In genomic region chr16:35982902-35983516, GRCm38 (mm10) we compare ENCODE assay signal across 7 mouse cellular contexts. TPM values are rescaled to one million over a fixed set of nuclear protein-coding genes. Genes with fewer than 3 reads are reported as not detected.
DNase-seq lines count a peak whose midpoint lies in the region; ATAC-seq and TF ChIP-seq lines count a peak whose summit lies in the region.

No protein-coding gene starts in this region.

- TF ChIP-seq POLR2A in small intestine, adult 2 months (IDR thresholded peaks at IDR 0.05; ENCODE audit: low read depth, low read length) = peak; percentile 94

- H3K4me3 ChIP-seq in intestine, postnatal 0 days (ENCODE audit: low read depth, low read length) = peak overlapping the region; percentile 69
- H3K4me3 ChIP-seq in midbrain, embryonic 12.5 days = peak overlapping the region; percentile 89
- H3K4me3 ChIP-seq in small intestine, adult 2 months (ENCODE audit: low read depth, low read length) = peak overlapping the region; percentile 97

- H3K27ac ChIP-seq in intestine, postnatal 0 days (ENCODE audit: low read depth, low read length) = peak overlapping the region; percentile 98
- peak overlapping the region; percentile 99 for H3K27ac ChIP-seq in midbrain, embryonic 12.5 days (replicated peaks)
- H3K27ac ChIP-seq in small intestine, adult 2 months (ENCODE audit: insufficient read depth, low read depth, low read length) = peak overlapping the region; percentile 92

- H3K27me3 ChIP-seq in intestine, postnatal 0 days (replicated peaks; ENCODE audit: control insufficient read depth, insufficient read depth, low read length) = no peaks in the 10 kb centered on the region
- H3K27me3 ChIP-seq in midbrain, embryonic 12.5 days = peaks cover 7% of the 10 kb centered on the region
- H3K27me3 ChIP-seq in small intestine, adult 2 months (ENCODE audit: control insufficient read depth, insufficient read depth, low read length) = no peaks in the 10 kb centered on the region

- H3K4me1 ChIP-seq in intestine, postnatal 0 days (replicated peaks; ENCODE audit: control insufficient read depth, insufficient read depth, low read length) = no peaks in the 10 kb centered on the region
- H3K4me1 ChIP-seq in midbrain, embryonic 12.5 days = peaks cover 11% of the 10 kb centered on the region
- peaks cover 2% of the 10 kb centered on the region; the same call in 1 of the 2 replicates for H3K4me1 ChIP-seq in small intestine, adult 2 months (ENCODE audit: control insufficient read depth, insufficient read depth, insufficient read length, low read length)

- ATAC-seq in intestine, postnatal 0 days = peak; percentile 86
- ATAC-seq in midbrain, embryonic 12.5 days (ENCODE audit: low FRiP score, low read depth) = peak; percentile 93

- intact Hi-C loops in left cerebral cortex, postnatal 4 days (cut with DNase I) = no loop called here

- peak overlapping the region; percentile 76 for H3K4me2 ChIP-seq in intestine, postnatal 0 days (replicated peaks; ENCODE audit: low read depth)
- peak overlapping the region; percentile 69 for H3K4me2 ChIP-seq in midbrain, embryonic 12.5 days (replicated peaks)

- no peaks in the 10 kb centered on the region for H3K9me3 ChIP-seq in intestine, postnatal 0 days (ENCODE audit: control insufficient read depth)
- H3K9me3 ChIP-seq in midbrain, embryonic 12.5 days = 0 out of 2 replicates have a peak, but pooled peaks cover 3% of the 10 kb centered on the region

- under 1% methylated on average over 54 of the region's 54 CpGs for WGBS in intestine, postnatal 0 days
- 0% methylated on average over 54 of the region's 54 CpGs for WGBS in midbrain, embryonic 12.5 days
- 1% methylated on average over 54 of the region's 54 CpGs for WGBS in small intestine, adult 2 months

- peak overlapping the region; percentile 77 for H3K9ac ChIP-seq in intestine, postnatal 0 days (ENCODE audit: low read depth, low read length)
- peak overlapping the region; percentile 90 for H3K9ac ChIP-seq in midbrain, embryonic 12.5 days (replicated peaks)

- peak; percentile 86 for DNase-seq in adrenal gland, adult 8-10 months
- peak; percentile 92 for DNase-seq in embryo, embryonic 9.5 days (ENCODE audit: extremely low spot score)
- peak; percentile 46 for DNase-seq in gonadal fat pad, adult 2 months (ENCODE audit: low read depth)
- DNase-seq in left cerebral cortex, postnatal 4 days = peak; percentile 91

- TF ChIP-seq CTCF in intestine, postnatal 0 days (IDR thresholded peaks at IDR 0.05; ENCODE audit: low read depth) = no peak; the same call in 1 of the 2 replicates
- no peak for TF ChIP-seq CTCF in small intestine, adult 2 months (IDR thresholded peaks at IDR 0.05; ENCODE audit: extremely low read depth, insufficient read length, insufficient replicate concordance, low read depth, low read length)

- no peaks in the 10 kb centered on the region for H3K36me3 ChIP-seq in intestine, postnatal 0 days (ENCODE audit: control insufficient read depth, insufficient read depth)
- no peaks in the 10 kb centered on the region for H3K36me3 ChIP-seq in midbrain, embryonic 12.5 days
- H3K36me3 ChIP-seq in small intestine, adult 2 months (ENCODE audit: control insufficient read depth, insufficient read depth, low read length) = no peaks in the 10 kb centered on the region

RNA-seq across cellular contexts. Expression of gene Kpna1, which starts 4.5 kb away (rescaled TPM):
- total RNA-seq in adrenal gland, adult 8-10 months (2022) = 10 to 100 TPM; 63.4 to 91.0 (median 68.9) TPM
- 8.9 and 9.4 TPM in 2 replicates for polyA plus RNA-seq in gonadal fat pad, adult 2 months (2012; rRNA removed)
- polyA plus RNA-seq in intestine, postnatal 0 days (2015; fragmentation: Nextera tagmentation; extraction: Ambion mirVana) = 17.6 and 22.2 TPM in 2 replicates
- total RNA-seq in left cerebral cortex, postnatal 4 days (2021) = 10 to 100 TPM; 92.1 to 96.8 TPM
- polyA plus RNA-seq in midbrain, embryonic 12.5 days (2016; fragmentation: Nextera tagmentation; extraction: Ambion mirVana) = 82.8 and 91.4 TPM in 2 replicates
- polyA plus RNA-seq in small intestine, adult 2 months (2012; rRNA removed) = 1.2 and 2.5 TPM in 2 replicates

RNA-seq across cellular contexts. Expression of gene Dtx3l, which starts 44.1 kb away (rescaled TPM):
- 10 to 100 TPM in 2 of 4 experiments, 1 to 10 TPM in 2; 8.2 to 14.3 (median 11.2) TPM for total RNA-seq in adrenal gland, adult 8-10 months (2022)
- 6.3 and 7.1 TPM in 2 replicates for polyA plus RNA-seq in gonadal fat pad, adult 2 months (2012; rRNA removed)
- polyA plus RNA-seq in intestine, postnatal 0 days (2015; fragmentation: Nextera tagmentation; extraction: Ambion mirVana) = 10.6 and 11.8 TPM in 2 replicates
- total RNA-seq in left cerebral cortex, postnatal 4 days (2021) = 1 to 10 TPM; 2.2 TPM
- polyA plus RNA-seq in midbrain, embryonic 12.5 days (2016; fragmentation: Nextera tagmentation; extraction: Ambion mirVana) = 2.3 and 3.0 TPM in 2 replicates
- 5.5 and 16.7 TPM in 2 replicates for polyA plus RNA-seq in small intestine, adult 2 months (2012; rRNA removed)

RNA-seq across cellular contexts. Expression of gene Parp9, which starts 44.7 kb away (rescaled TPM):
- 10 to 100 TPM; 13.3 to 19.8 (median 15.6) TPM for total RNA-seq in adrenal gland, adult 8-10 months (2022)
- polyA plus RNA-seq in gonadal fat pad, adult 2 months (2012; rRNA removed) = 7.3 and 10.4 TPM in 2 replicates
- polyA plus RNA-seq in intestine, postnatal 0 days (2015; fragmentation: Nextera tagmentation; extraction: Ambion mirVana) = 29.2 and 29.9 TPM in 2 replicates
- 1 to 10 TPM; 2.0 to 2.4 TPM for total RNA-seq in left cerebral cortex, postnatal 4 days (2021)
- polyA plus RNA-seq in midbrain, embryonic 12.5 days (2016; fragmentation: Nextera tagmentation; extraction: Ambion mirVana) = 2.2 TPM in 2 replicates
- 2.6 and 7.6 TPM in 2 replicates for polyA plus RNA-seq in small intestine, adult 2 months (2012; rRNA removed)

RNA-seq across cellular contexts. Expression of gene Wdr5b, which starts 58.0 kb away (rescaled TPM):
- total RNA-seq in adrenal gland, adult 8-10 months (2022) = 1 to 10 TPM; 4.2 to 6.8 (median 5.3) TPM
- polyA plus RNA-seq in gonadal fat pad, adult 2 months (2012; rRNA removed) = 2.8 and 2.9 TPM in 2 replicates
- polyA plus RNA-seq in intestine, postnatal 0 days (2015; fragmentation: Nextera tagmentation; extraction: Ambion mirVana) = 3.8 and 4.0 TPM in 2 replicates
- total RNA-seq in left cerebral cortex, postnatal 4 days (2021) = 1 to 10 TPM; 6.8 to 7.0 TPM
- polyA plus RNA-seq in midbrain, embryonic 12.5 days (2016; fragmentation: Nextera tagmentation; extraction: Ambion mirVana) = 12.5 and 13.2 TPM in 2 replicates
- 0.39 and 0.60 TPM in 2 replicates for polyA plus RNA-seq in small intestine, adult 2 months (2012; rRNA removed)

Comparison
In these comparisons a context has a peak if more than half of its experiments do, and no peak if none do; other contexts are left out.
1. Peak in every context shown above with its lines: DNase-seq, ATAC-seq, H3K4me3 ChIP-seq and H3K27ac ChIP-seq.